Comparison of ENCODE assay signal across 23 mouse cellular contexts in genomic region chr9:63537489-63537888, GRCm38 (mm10).
DNase-seq lines count a peak whose midpoint lies in the region; ATAC-seq and TF ChIP-seq lines count a peak whose summit lies in the region.
"Had no signal": no experiment of that assay in that cellular context is flagged by ENCODE, and none has a peak within 500 bp of the region (broad histone marks: within the 10 kb centered on the region; RNA-seq: fewer than 3 reads in every experiment).

No protein-coding gene starts in this region.

- no peaks in the 10 kb centered on the region for H3K36me3 ChIP-seq in heart, embryonic 10.5 days
- H3K36me3 ChIP-seq in myocyte (ENCODE audit: control insufficient read depth, insufficient read depth) = no peaks in the 10 kb centered on the region
- no peaks in the 10 kb centered on the region for H3K36me3 ChIP-seq in midbrain, postnatal 0 days (ENCODE audit: insufficient read depth, low read length)
- H3K36me3 ChIP-seq: embryonic facial prominence, embryonic 13.5 days; forebrain, embryonic 10.5 days; forebrain, embryonic 12.5 days had no signal

- H3K27ac ChIP-seq in heart, embryonic 10.5 days = no peak overlapping the region
- H3K27ac ChIP-seq in midbrain, postnatal 0 days (ENCODE audit: low read depth, low read length) = no peak overlapping the region
- H3K27ac ChIP-seq: embryonic facial prominence, embryonic 13.5 days; forebrain, embryonic 10.5 days; forebrain, embryonic 12.5 days had no signal

- H3K27me3 ChIP-seq in heart, embryonic 10.5 days (ENCODE audit: insufficient read depth, poor library complexity, severe bottlenecking) = no peaks in the 10 kb centered on the region
- H3K27me3 ChIP-seq in myocyte (ENCODE audit: control insufficient read depth, insufficient read depth, insufficient read length) = no peaks in the 10 kb centered on the region
- H3K27me3 ChIP-seq in midbrain, postnatal 0 days (ENCODE audit: insufficient read depth, low read length) = no peaks in the 10 kb centered on the region

- no peak for ATAC-seq in midbrain, postnatal 0 days (ENCODE audit: low FRiP score)
- ATAC-seq: forebrain, embryonic 14.5 days; forebrain, embryonic 16.5 days had no signal

- DNase-seq in heart, adult 11 months = peak; percentile 60
- DNase-seq in heart, embryonic 10.5 days (ENCODE audit: low spot score) = no peak
- peak; percentile 3 for DNase-seq in 416B (ENCODE audit: low read depth)
- peak; percentile 5 for DNase-seq in NIH3T3 (ENCODE audit: low read depth)
- DNase-seq in embryo, embryonic 10 days (ENCODE audit: low spot score) = no peak
- DNase-seq in layer of hippocampus, postnatal 25 days (ENCODE audit: extremely low spot score in 1 of 2, low spot score in 1 of 2) = no peak
- DNase-seq in midbrain, postnatal 0 days (ENCODE audit: low spot score) = no peak
- DNase-seq: adrenal gland, adult 2 months; adrenal gland, postnatal 10 days; adrenal gland, postnatal 25 days; cerebellum, adult 11 months; cerebellum, adult 18-20 months; cerebellum, adult 8-10 months; cerebellum, adult 9-11 months; cerebellum, postnatal 14 days; cerebellum, postnatal 36 days had no signal

- no peak overlapping the region for H3ac ChIP-seq in myocyte (ENCODE audit: control insufficient read depth, insufficient read length)

- no peak overlapping the region for H3K9ac ChIP-seq in midbrain, postnatal 0 days (replicated peaks; ENCODE audit: low read length, poor library complexity, severe bottlenecking)
- H3K9ac ChIP-seq: embryonic facial prominence, embryonic 13.5 days; forebrain, embryonic 12.5 days had no signal

- TF ChIP-seq CTCF in midbrain, postnatal 0 days (IDR thresholded peaks at IDR 0.05) = no peak

- no peak overlapping the region for H3K4me3 ChIP-seq in heart, embryonic 10.5 days
- H3K4me3 ChIP-seq in myocyte = no peak overlapping the region
- H3K4me3 ChIP-seq in midbrain, postnatal 0 days (ENCODE audit: low read depth, low read length) = no peak overlapping the region
- H3K4me3 ChIP-seq: embryonic facial prominence, embryonic 13.5 days; erythroblast, embryonic 14.5 days; forebrain, embryonic 10.5 days; forebrain, embryonic 12.5 days had no signal

- 76% methylated on average over 4 of the region's 4 CpGs for WGBS in heart, embryonic 10.5 days
- WGBS in midbrain, postnatal 0 days = 91% methylated on average over 4 of the region's 4 CpGs

- H3K79me2 ChIP-seq in myocyte (ENCODE audit: control insufficient read depth, insufficient read depth) = no peaks in the 10 kb centered on the region

- no peak overlapping the region for H3K4me2 ChIP-seq in myocyte (ENCODE audit: low read depth)
- no peak overlapping the region for H3K4me2 ChIP-seq in midbrain, postnatal 0 days (ENCODE audit: low read depth, low read length, poor library complexity, severe bottlenecking)
- H3K4me2 ChIP-seq: embryonic facial prominence, embryonic 13.5 days; forebrain, embryonic 12.5 days had no signal

- H3K9me3 ChIP-seq in heart, embryonic 10.5 days = no peaks in the 10 kb centered on the region
- H3K9me3 ChIP-seq in midbrain, postnatal 0 days (ENCODE audit: low read length) = no peaks in the 10 kb centered on the region
- H3K9me3 ChIP-seq: embryonic facial prominence, embryonic 13.5 days; forebrain, embryonic 10.5 days; forebrain, embryonic 12.5 days had no signal

- TF ChIP-seq POLR2A in myocyte (IDR thresholded peaks at IDR 0.05; ENCODE audit: insufficient read length, low read depth) = no peak

- H3K4me1 ChIP-seq in heart, embryonic 10.5 days = peaks cover 15% of the 10 kb centered on the region; the same call in 1 of the 2 replicates
- H3K4me1 ChIP-seq in midbrain, postnatal 0 days (ENCODE audit: insufficient read depth, low read length) = peaks cover 15% of the 10 kb centered on the region

TF ChIP-seq in myocyte, 11 proteins besides CTCF, POLR2A, EP300 and RAD21:
- no peak for TF ChIP-seq MYOD1 (IDR thresholded peaks at IDR 0.05; ENCODE audit: control insufficient read depth in 1 of 3, insufficient read length in 2 of 3, low read depth in 2 of 3)
- no peak for TF ChIP-seq MYOG (IDR thresholded peaks at IDR 0.05; ENCODE audit: control insufficient read depth in 1 of 3, insufficient read depth in 1 of 3, insufficient read length in 2 of 3, low read depth in 2 of 3)
- TF ChIP-seq REST (IDR thresholded peaks at IDR 0.05; ENCODE audit: insufficient read depth, insufficient read length) = no peak
- no peak for TF ChIP-seq POLR2AphosphoS2 (IDR thresholded peaks at IDR 0.05; ENCODE audit: insufficient read length, low read depth)
- TF ChIP-seq SRF (IDR thresholded peaks at IDR 0.05; ENCODE audit: control insufficient read depth, insufficient read length, low read depth) = peak; percentile 91

Comparison
In these comparisons a context has a peak if more than half of its experiments do, and no peak if none do; other contexts are left out.
1. DNase-seq: peak in heart, adult 11 months (single experiment), 416B (single experiment) and NIH3T3 (single experiment); none in heart, embryonic 10.5 days (single experiment), embryo, embryonic 10 days (single experiment), layer of hippocampus, postnatal 25 days (0 of 2) and midbrain, postnatal 0 days (single experiment).